Mouse (Mus musculus) liver, adult (tissue): ENCODE results near the gene Shroom3.
A peak's percentile ranks its signal among the peaks of the same experiment; 100 is the strongest.

ENCODE experiments used
- GATA4 ChIP-seq: IDR thresholded peaks from 2 replicates; pipeline ENCODE4 v1.6.1; 2014; ENCODE audit warnings: mild to moderate bottlenecking, low read length; ENCODE audit not compliant: insufficient replicate concordance

Shroom3 gene

GRCm38 (mm10) chr5:92868231-92868630, 185.0 kb downstream of the Shroom3 start:
- no peak for TF ChIP-seq GATA4

GRCm38 (mm10) chr5:92871048-92871447, 187.8 kb downstream of the Shroom3 start:
- TF ChIP-seq GATA4: no peak

GRCm38 (mm10) chr5:92872182-92872581, 188.9 kb downstream of the Shroom3 start:
- no peak for TF ChIP-seq GATA4

GRCm38 (mm10) chr5:92872991-92873390, 189.8 kb downstream of the Shroom3 start:
- no peak for TF ChIP-seq GATA4

GRCm38 (mm10) chr5:92873518-92873917, 190.3 kb downstream of the Shroom3 start:
- no peak for TF ChIP-seq GATA4

- no peak for TF ChIP-seq GATA4
Observed at GRCm38 (mm10) chr5:92875836-92876235, 192.6 kb downstream of the Shroom3 start.

GRCm38 (mm10) chr5:92877104-92877503, 193.9 kb downstream of the Shroom3 start:
- no peak for TF ChIP-seq GATA4

- TF ChIP-seq GATA4: no peak
Observed at GRCm38 (mm10) chr5:92880393-92880792, 197.2 kb downstream of the Shroom3 start.

GRCm38 (mm10) chr5:92880893-92881292, 197.7 kb downstream of the Shroom3 start:
- no peak for TF ChIP-seq GATA4

- TF ChIP-seq GATA4: no peak
Observed at GRCm38 (mm10) chr5:92886141-92886540, 202.9 kb downstream of the Shroom3 start.

- no peak for TF ChIP-seq GATA4
Observed at GRCm38 (mm10) chr5:92887501-92887900, 204.3 kb downstream of the Shroom3 start.

GRCm38 (mm10) chr5:92888628-92889241, 205.5 kb downstream of the Shroom3 start:
- peak; percentile 36; the same call in 1 of the 2 replicates for TF ChIP-seq GATA4

GRCm38 (mm10) chr5:92890902-92891301, 207.7 kb downstream of the Shroom3 start:
- TF ChIP-seq GATA4: no peak

- no peak for TF ChIP-seq GATA4
Observed at GRCm38 (mm10) chr5:92893284-92893683, 210.0 kb downstream of the Shroom3 start.

GRCm38 (mm10) chr5:92893711-92894110, 210.5 kb downstream of the Shroom3 start:
- no peak for TF ChIP-seq GATA4

GRCm38 (mm10) chr5:92895877-92896276, 212.6 kb downstream of the Shroom3 start:
- TF ChIP-seq GATA4: no peak

GRCm38 (mm10) chr5:92896725-92897280, 213.6 kb downstream of the Shroom3 start:
- no peak for TF ChIP-seq GATA4
